In genomic region chr13:63430681-63431029, GRCm38 (mm10) we compare ENCODE assay signal across 8 mouse cellular contexts.
DNase-seq lines count a peak whose midpoint lies in the region; ATAC-seq lines count a peak whose summit lies in the region.

No protein-coding gene starts in this region.

- H3K27ac ChIP-seq in heart, embryonic 13.5 days (replicated peaks): peak overlapping the region; percentile 99
- peak overlapping the region; percentile 96 for H3K27ac ChIP-seq in limb, embryonic 13.5 days
- peak overlapping the region; percentile 97 for H3K27ac ChIP-seq in stomach, embryonic 14.5 days (ENCODE audit: low read length)

- WGBS in heart, embryonic 13.5 days: 0% methylated on average over 4 of the region's 4 CpGs
- WGBS in limb, embryonic 13.5 days: 1% methylated on average over 4 of the region's 4 CpGs
- 0% methylated on average over 4 of the region's 4 CpGs for WGBS in stomach, embryonic 14.5 days

- no peak for DNase-seq in heart, adult 8-10 months (ENCODE audit: low spot score)
- DNase-seq in ES-CJ7 (ENCODE audit: low read depth, low spot score): peak; percentile 86
- no peak for DNase-seq in left cerebral cortex, adult 18-20 months (ENCODE audit: low spot score in 2 of 2)
- no peak for DNase-seq in cerebellum, adult 11 months

- H3K4me1 ChIP-seq in heart, embryonic 13.5 days: peaks cover 12% of the 10 kb centered on the region
- H3K4me1 ChIP-seq in erythroblast, embryonic 14.5 days (ENCODE audit: control insufficient read depth): peaks cover 26% of the 10 kb centered on the region
- H3K4me1 ChIP-seq in limb, embryonic 13.5 days: peaks cover 10% of the 10 kb centered on the region
- H3K4me1 ChIP-seq in stomach, embryonic 14.5 days (ENCODE audit: control insufficient read depth, insufficient read depth, low read length): 0 out of 2 replicates have a peak, but pooled peaks cover 4% of the 10 kb centered on the region

- H3K36me3 ChIP-seq in heart, embryonic 13.5 days: no peaks in the 10 kb centered on the region
- H3K36me3 ChIP-seq in erythroblast, embryonic 14.5 days (ENCODE audit: control insufficient read depth): no peaks in the 10 kb centered on the region
- H3K36me3 ChIP-seq in limb, embryonic 13.5 days: no peaks in the 10 kb centered on the region
- no peaks in the 10 kb centered on the region for H3K36me3 ChIP-seq in stomach, embryonic 14.5 days (ENCODE audit: control insufficient read depth, insufficient read depth, low read length)

- no peaks in the 10 kb centered on the region for H3K9me3 ChIP-seq in heart, embryonic 13.5 days
- no peaks in the 10 kb centered on the region for H3K9me3 ChIP-seq in erythroblast, embryonic 14.5 days (ENCODE audit: control insufficient read depth, low read length)
- no peaks in the 10 kb centered on the region for H3K9me3 ChIP-seq in limb, embryonic 13.5 days
- no peaks in the 10 kb centered on the region for H3K9me3 ChIP-seq in stomach, embryonic 14.5 days (ENCODE audit: control insufficient read depth, low read depth, low read length)

- no peaks in the 10 kb centered on the region for H3K27me3 ChIP-seq in heart, embryonic 13.5 days (replicated peaks)
- peaks cover 3% of the 10 kb centered on the region; the same call in 1 of the 2 replicates for H3K27me3 ChIP-seq in erythroblast, embryonic 14.5 days (ENCODE audit: control insufficient read depth)
- H3K27me3 ChIP-seq in limb, embryonic 13.5 days: no peaks in the 10 kb centered on the region
- H3K27me3 ChIP-seq in stomach, embryonic 14.5 days (ENCODE audit: control insufficient read depth, insufficient read depth, low read length): no peaks in the 10 kb centered on the region

- peak overlapping the region; percentile 77 for H3K4me2 ChIP-seq in heart, embryonic 13.5 days
- peak overlapping the region; percentile 64 for H3K4me2 ChIP-seq in limb, embryonic 13.5 days (replicated peaks)
- H3K4me2 ChIP-seq in stomach, embryonic 14.5 days (replicated peaks; ENCODE audit: low read depth, low read length): peak overlapping the region; percentile 44

- peak overlapping the region; percentile 74 for H3K4me3 ChIP-seq in heart, embryonic 13.5 days
- H3K4me3 ChIP-seq in erythroblast, embryonic 14.5 days (replicated peaks): peak overlapping the region; percentile 92
- peak overlapping the region; percentile 55 for H3K4me3 ChIP-seq in limb, embryonic 13.5 days
- H3K4me3 ChIP-seq in stomach, embryonic 14.5 days (ENCODE audit: low read depth, low read length): peak overlapping the region; percentile 42

- H3K9ac ChIP-seq in heart, embryonic 13.5 days: peak overlapping the region; percentile 88
- H3K9ac ChIP-seq in limb, embryonic 13.5 days: peak overlapping the region; percentile 58
- no peak overlapping the region; the same call in 1 of the 2 replicates for H3K9ac ChIP-seq in stomach, embryonic 14.5 days (replicated peaks; ENCODE audit: low read depth, low read length)

- ATAC-seq in heart, embryonic 13.5 days (ENCODE audit: extremely low read depth, insufficient number of reproducible peaks, low FRiP score, low TSS enrichment): 0 out of 2 replicates have a peak, but pooled peaks have one; percentile 38
- peak; percentile 62 for ATAC-seq in limb, embryonic 13.5 days (ENCODE audit: low FRiP score, low read depth)
- ATAC-seq in stomach, embryonic 14.5 days (ENCODE audit: insufficient number of reproducible peaks, insufficient read depth, low FRiP score, low read depth): peak; percentile 69

Comparison
In these comparisons a context has a peak if more than half of its experiments do, and no peak if none do; other contexts are left out.
1. H3K4me3 ChIP-seq: peak in every context shown above with its lines; median percentile 92 in erythroblast, embryonic 14.5 days; 74 in heart, embryonic 13.5 days; 55 in limb, embryonic 13.5 days; 42 in stomach, embryonic 14.5 days.